ENCODE assay signal across 20 mouse cellular contexts in the genomic region with DNA sequence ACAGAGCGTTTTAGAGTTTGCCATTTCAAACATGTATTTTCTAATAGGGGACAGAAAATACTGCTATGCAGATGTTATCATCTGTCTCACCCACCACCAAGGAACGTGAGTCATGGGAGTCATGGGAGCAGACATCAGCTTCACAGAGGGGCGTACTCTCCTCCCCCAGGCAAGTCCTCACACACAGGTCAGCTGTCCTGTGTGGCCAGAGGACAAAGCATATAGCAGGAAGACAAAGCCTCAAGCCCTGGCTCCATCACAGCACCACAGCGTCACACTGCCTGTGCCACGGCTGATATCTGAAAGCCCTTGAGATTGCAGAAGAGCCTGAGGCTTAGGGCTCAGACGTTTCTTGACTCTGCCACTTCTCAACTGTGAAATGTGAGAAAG. TPM values are rescaled to one million over a fixed set of nuclear protein-coding genes. Genes with fewer than 3 reads are reported as not detected.
DNase-seq lines count a peak whose midpoint lies in the region; ATAC-seq and TF ChIP-seq lines count a peak whose summit lies in the region.
"Had no signal": no experiment of that assay in that cellular context is flagged by ENCODE, and none has a peak within 500 bp of the region (broad histone marks: within the 10 kb centered on the region; RNA-seq: fewer than 3 reads in every experiment).

No protein-coding gene starts in this region.

- H3K4me3 ChIP-seq in heart, embryonic 12.5 days = no peak overlapping the region
- no peak overlapping the region for H3K4me3 ChIP-seq in heart, embryonic 10.5 days
- H3K4me3 ChIP-seq in heart, embryonic 16.5 days (ENCODE audit: low read length) = no peak overlapping the region
- H3K4me3 ChIP-seq in lung, embryonic 14.5 days (ENCODE audit: low read depth, low read length) = no peak overlapping the region
- no peak overlapping the region for H3K4me3 ChIP-seq in stomach, embryonic 14.5 days (ENCODE audit: low read depth, low read length)
- H3K4me3 ChIP-seq in stomach, postnatal 0 days (ENCODE audit: low read depth, low read length) = no peak overlapping the region
- H3K4me3 ChIP-seq: embryonic facial prominence, embryonic 15.5 days; erythroblast, embryonic 14.5 days; forebrain, embryonic 10.5 days; forebrain, embryonic 15.5 days; hindbrain, embryonic 10.5 days had no signal

- H3K9me3 ChIP-seq in heart, embryonic 12.5 days (replicated peaks) = no peaks in the 10 kb centered on the region
- H3K9me3 ChIP-seq in heart, embryonic 10.5 days = no peaks in the 10 kb centered on the region
- no peaks in the 10 kb centered on the region for H3K9me3 ChIP-seq in heart, embryonic 16.5 days (replicated peaks; ENCODE audit: control insufficient read depth, low read length)
- H3K9me3 ChIP-seq in lung, embryonic 14.5 days (ENCODE audit: low read depth, low read length) = no peaks in the 10 kb centered on the region
- H3K9me3 ChIP-seq in stomach, embryonic 14.5 days (ENCODE audit: control insufficient read depth, low read depth, low read length) = no peaks in the 10 kb centered on the region
- no peaks in the 10 kb centered on the region for H3K9me3 ChIP-seq in stomach, postnatal 0 days (ENCODE audit: control insufficient read depth, low read length)
- H3K9me3 ChIP-seq: embryonic facial prominence, embryonic 15.5 days; forebrain, embryonic 10.5 days; forebrain, embryonic 15.5 days; hindbrain, embryonic 10.5 days had no signal

- no peak for DNase-seq in heart, embryonic 10.5 days (ENCODE audit: low spot score)
- DNase-seq in heart, postnatal 4 days = no peak
- peak; percentile 59 for DNase-seq in lung, embryonic 14.5 days
- DNase-seq in lung, postnatal 25 days (ENCODE audit: low spot score) = no peak
- DNase-seq in stomach, postnatal 0 days (ENCODE audit: low spot score) = no peak
- DNase-seq: cerebellum, adult 11 months; cerebellum, adult 8-10 months; cerebellum, postnatal 14 days; embryo, embryonic 11 days; gastrocnemius, postnatal 10 days had no signal

- WGBS in heart, embryonic 12.5 days = 20% methylated on average over 6 of the region's 6 CpGs
- WGBS in heart, embryonic 10.5 days = 35% methylated on average over 6 of the region's 6 CpGs
- WGBS in heart, embryonic 16.5 days = 20% methylated on average over 6 of the region's 6 CpGs
- WGBS in lung, embryonic 14.5 days = 12% methylated on average over 6 of the region's 6 CpGs
- 44% methylated on average over 6 of the region's 6 CpGs for WGBS in stomach, embryonic 14.5 days
- 39% methylated on average over 6 of the region's 6 CpGs for WGBS in stomach, postnatal 0 days

- no peaks in the 10 kb centered on the region for H3K36me3 ChIP-seq in heart, embryonic 12.5 days
- no peaks in the 10 kb centered on the region for H3K36me3 ChIP-seq in heart, embryonic 10.5 days
- no peaks in the 10 kb centered on the region for H3K36me3 ChIP-seq in heart, embryonic 16.5 days (ENCODE audit: control insufficient read depth, insufficient read depth)
- no peaks in the 10 kb centered on the region for H3K36me3 ChIP-seq in lung, embryonic 14.5 days (ENCODE audit: insufficient read depth)
- no peaks in the 10 kb centered on the region for H3K36me3 ChIP-seq in stomach, embryonic 14.5 days (ENCODE audit: control insufficient read depth, insufficient read depth, low read length)
- H3K36me3 ChIP-seq in stomach, postnatal 0 days (ENCODE audit: control insufficient read depth, insufficient read depth, low read length) = no peaks in the 10 kb centered on the region
- H3K36me3 ChIP-seq: embryonic facial prominence, embryonic 15.5 days; forebrain, embryonic 10.5 days; forebrain, embryonic 15.5 days; hindbrain, embryonic 10.5 days had no signal

- H3K27me3 ChIP-seq in heart, embryonic 12.5 days (replicated peaks) = peaks cover 22% of the 10 kb centered on the region; the same call in 1 of the 2 replicates
- H3K27me3 ChIP-seq in heart, embryonic 10.5 days (ENCODE audit: insufficient read depth, poor library complexity, severe bottlenecking) = peaks cover 23% of the 10 kb centered on the region
- H3K27me3 ChIP-seq in heart, embryonic 16.5 days (ENCODE audit: control insufficient read depth, insufficient read depth, low read length) = no peaks in the 10 kb centered on the region; the same call in 1 of the 2 replicates
- H3K27me3 ChIP-seq in lung, embryonic 14.5 days (ENCODE audit: insufficient read depth, low read length) = no peaks in the 10 kb centered on the region
- H3K27me3 ChIP-seq in stomach, embryonic 14.5 days (ENCODE audit: control insufficient read depth, insufficient read depth, low read length) = no peaks in the 10 kb centered on the region
- H3K27me3 ChIP-seq in stomach, postnatal 0 days (ENCODE audit: control insufficient read depth, insufficient read depth, low read length) = no peaks in the 10 kb centered on the region
- H3K27me3 ChIP-seq: embryonic facial prominence, embryonic 15.5 days; forebrain, embryonic 15.5 days had no signal

- H3K9ac ChIP-seq in heart, embryonic 12.5 days = no peak overlapping the region
- H3K9ac ChIP-seq in heart, embryonic 16.5 days (ENCODE audit: low read length) = no peak overlapping the region
- no peak overlapping the region for H3K9ac ChIP-seq in lung, embryonic 14.5 days
- no peak overlapping the region for H3K9ac ChIP-seq in stomach, embryonic 14.5 days (replicated peaks; ENCODE audit: low read depth, low read length)
- no peak overlapping the region for H3K9ac ChIP-seq in stomach, postnatal 0 days (ENCODE audit: low read length)
- H3K9ac ChIP-seq: embryonic facial prominence, embryonic 15.5 days; forebrain, embryonic 15.5 days; hindbrain, embryonic 14.5 days had no signal

- peak overlapping the region; percentile 34; the same call in 1 of the 2 replicates for H3K27ac ChIP-seq in heart, embryonic 12.5 days (ENCODE audit: poor library complexity, severe bottlenecking)
- H3K27ac ChIP-seq in heart, embryonic 10.5 days = no peak overlapping the region; the same call in 1 of the 2 replicates
- H3K27ac ChIP-seq in heart, embryonic 16.5 days (ENCODE audit: low read length) = peak overlapping the region; percentile 3; the same call in 1 of the 2 replicates
- peak overlapping the region; percentile 75 for H3K27ac ChIP-seq in lung, embryonic 14.5 days (ENCODE audit: low read depth)
- H3K27ac ChIP-seq in stomach, embryonic 14.5 days (ENCODE audit: low read length) = peak overlapping the region; percentile 18; the same call in 1 of the 2 replicates
- no peak overlapping the region for H3K27ac ChIP-seq in stomach, postnatal 0 days (replicated peaks)
- H3K27ac ChIP-seq: embryonic facial prominence, embryonic 15.5 days; forebrain, embryonic 10.5 days; forebrain, embryonic 15.5 days; hindbrain, embryonic 10.5 days; hindbrain, embryonic 14.5 days had no signal

- H3K4me2 ChIP-seq in heart, embryonic 12.5 days = no peak overlapping the region; the same call in 1 of the 2 replicates
- H3K4me2 ChIP-seq in heart, embryonic 16.5 days (ENCODE audit: low read depth, low read length) = peak overlapping the region; percentile 5; the same call in 1 of the 2 replicates
- no peak overlapping the region for H3K4me2 ChIP-seq in lung, embryonic 14.5 days
- no peak overlapping the region for H3K4me2 ChIP-seq in stomach, embryonic 14.5 days (replicated peaks; ENCODE audit: low read depth, low read length)
- H3K4me2 ChIP-seq in stomach, postnatal 0 days (replicated peaks; ENCODE audit: low read depth) = no peak overlapping the region
- H3K4me2 ChIP-seq: embryonic facial prominence, embryonic 15.5 days; forebrain, embryonic 15.5 days; hindbrain, embryonic 14.5 days had no signal

- no peak for TF ChIP-seq EP300 in stomach, postnatal 0 days (optimal IDR thresholded peaks at IDR 0.05)

- no peak for TF ChIP-seq CTCF in lung, embryonic 14.5 days (IDR thresholded peaks at IDR 0.05; ENCODE audit: low read depth)
- TF ChIP-seq CTCF in stomach, postnatal 0 days (IDR thresholded peaks at IDR 0.05; ENCODE audit: low read depth) = no peak

- ATAC-seq in heart, embryonic 12.5 days (ENCODE audit: insufficient number of reproducible peaks, low FRiP score) = peak; percentile 64; the same call in 1 of the 2 replicates
- ATAC-seq in heart, embryonic 16.5 days (replicated peaks; ENCODE audit: extremely low read depth, insufficient read depth, low FRiP score) = no peak; the same call in 1 of the 2 replicates
- peak; percentile 82 for ATAC-seq in lung, embryonic 14.5 days (ENCODE audit: insufficient read depth)
- no peak for ATAC-seq in stomach, embryonic 14.5 days (ENCODE audit: insufficient number of reproducible peaks, insufficient read depth, low FRiP score, low read depth)
- ATAC-seq in stomach, postnatal 0 days (ENCODE audit: low FRiP score, low TSS enrichment) = no peak
- ATAC-seq: forebrain, embryonic 15.5 days; intestine, postnatal 0 days had no signal

- peaks cover 21% of the 10 kb centered on the region for H3K4me1 ChIP-seq in heart, embryonic 12.5 days (replicated peaks)
- H3K4me1 ChIP-seq in heart, embryonic 10.5 days = peaks cover 13% of the 10 kb centered on the region
- peaks cover 15% of the 10 kb centered on the region for H3K4me1 ChIP-seq in heart, embryonic 16.5 days (ENCODE audit: control insufficient read depth, insufficient read depth, low read length)
- H3K4me1 ChIP-seq in lung, embryonic 14.5 days (ENCODE audit: insufficient read depth) = peaks cover 10% of the 10 kb centered on the region
- no peaks in the 10 kb centered on the region; the same call in 1 of the 2 replicates for H3K4me1 ChIP-seq in stomach, embryonic 14.5 days (ENCODE audit: control insufficient read depth, insufficient read depth, low read length)
- H3K4me1 ChIP-seq in stomach, postnatal 0 days (replicated peaks; ENCODE audit: control insufficient read depth, insufficient read depth) = no peaks in the 10 kb centered on the region
- H3K4me1 ChIP-seq: embryonic facial prominence, embryonic 15.5 days; forebrain, embryonic 10.5 days; forebrain, embryonic 15.5 days; hindbrain, embryonic 10.5 days had no signal

RNA-seq across cellular contexts. Expression of gene Vash1, which starts 49.7 kb away (rescaled TPM):
- 10.5 and 11.6 TPM in 2 replicates for polyA plus RNA-seq in heart, embryonic 12.5 days (2016; fragmentation: Nextera tagmentation; extraction: Ambion mirVana)
- polyA plus RNA-seq in heart, embryonic 10.5 days (2016; fragmentation: Nextera tagmentation; extraction: Ambion mirVana) = 7.7 and 9.9 TPM in 2 replicates
- polyA plus RNA-seq in heart, embryonic 16.5 days (2015; fragmentation: Nextera tagmentation; extraction: Ambion mirVana) = 8.9 and 11.0 TPM in 2 replicates
- 10 to 100 TPM; 53.5 to 56.7 TPM for total RNA-seq in heart, postnatal 4 days (2021)
- polyA plus RNA-seq in lung, embryonic 14.5 days (2014; fragmentation: Nextera tagmentation; extraction: Ambion mirVana) = 12.7 and 14.2 TPM in 2 replicates
- 10.5 and 12.2 TPM in 2 replicates for polyA plus RNA-seq in stomach, embryonic 14.5 days (2014; fragmentation: Nextera tagmentation; extraction: Ambion mirVana)
- polyA plus RNA-seq in stomach, postnatal 0 days (2015; fragmentation: Nextera tagmentation; extraction: Ambion mirVana) = 3.4 and 3.5 TPM in 2 replicates
- polyA plus RNA-seq: erythroblast, embryonic 14.5 days had no signal

Comparison
In these comparisons a context has a peak if more than half of its experiments do, and no peak if none do; other contexts are left out.
1. ATAC-seq: peak in heart, embryonic 12.5 days (single experiment) and lung, embryonic 14.5 days (single experiment); none in heart, embryonic 16.5 days (single experiment), stomach, embryonic 14.5 days (single experiment) and stomach, postnatal 0 days (single experiment).
2. H3K27ac ChIP-seq: peak in heart, embryonic 12.5 days (single experiment), heart, embryonic 16.5 days (single experiment), lung, embryonic 14.5 days (single experiment) and stomach, embryonic 14.5 days (single experiment); none in heart, embryonic 10.5 days (single experiment) and stomach, postnatal 0 days (single experiment).